In genomic region chr17:65903826-65904225, GRCm38 (mm10) we compare ENCODE assay signal across 13 mouse cellular contexts.
"Had no signal": no experiment of that assay in that cellular context is flagged by ENCODE, and none has a peak within 500 bp of the region (broad histone marks: within the 10 kb centered on the region; RNA-seq: fewer than 3 reads in every experiment).

No protein-coding gene starts in this region.

- DNase-seq: kidney, adult 2 months; kidney, postnatal 25 days; layer of hippocampus, adult 9-11 months; liver, embryonic 13.5 days; lung, adult 2 months; lung, postnatal 14 days; lung, postnatal 4 days; midbrain, embryonic 14.5 days; right cerebral cortex, postnatal 4 days; thymus, postnatal 25 days had no signal

- H3K27ac ChIP-seq: kidney, postnatal 0 days; layer of hippocampus, adult 2 months; liver, embryonic 13.5 days; stomach, postnatal 0 days had no signal

- H3K9me3 ChIP-seq: liver, embryonic 13.5 days had no signal

- H3K36me3 ChIP-seq: liver, embryonic 13.5 days had no signal

- H3K27me3 ChIP-seq: liver, embryonic 13.5 days had no signal

- H3K4me3 ChIP-seq: layer of hippocampus, adult 2 months; liver, embryonic 13.5 days had no signal
